Mouse (Mus musculus): Measurements from ENCODE around the gene Prokr2. TPM values are rescaled to one million over a fixed set of nuclear protein-coding genes. Genes with fewer than 3 reads are reported as not detected.

Gene Prokr2
- polyA plus RNA-seq (2012; rRNA removed): 0.44 and 0.52 TPM in 2 replicates

DNA sequence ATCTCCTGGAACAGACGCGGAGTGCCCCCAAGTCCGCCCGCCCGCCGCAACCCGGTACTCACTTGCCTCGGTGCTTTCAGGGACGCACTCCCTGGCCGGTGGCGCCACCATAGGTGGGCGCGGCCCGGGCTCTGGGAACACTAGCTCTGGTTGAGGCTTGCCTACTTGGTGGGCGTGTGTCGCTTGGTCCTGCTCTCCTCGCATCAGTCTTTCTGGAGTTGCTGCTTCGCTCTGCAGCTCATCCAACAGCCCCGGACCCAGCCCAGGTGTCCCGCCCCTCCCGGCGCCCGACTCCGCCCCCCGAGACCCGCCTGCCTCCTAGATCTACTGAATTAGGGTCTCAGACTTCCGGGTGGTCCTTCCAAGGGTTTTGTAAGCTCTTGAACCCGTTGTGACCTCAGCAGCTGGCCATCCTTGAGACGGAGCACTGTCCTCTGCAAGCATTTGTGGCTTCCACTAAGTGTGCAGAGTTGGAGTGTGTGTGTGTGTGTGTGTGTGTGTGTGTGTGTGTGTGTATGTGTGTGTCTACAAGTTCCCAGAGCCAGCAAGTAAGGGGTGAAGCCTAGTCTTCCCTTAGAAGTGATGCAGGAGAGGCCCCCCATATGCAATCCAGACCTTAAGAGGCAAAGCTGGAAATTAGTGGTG is at the start of gene Prokr2:
Gene Prokr2 (minus strand): TSS at position 254 of the 645 bp plus-strand sequence.
- TF ChIP-seq POLR2A (IDR thresholded peaks at IDR 0.05; ENCODE audit: extremely low read depth, insufficient read depth, low read length) (no peak), CTCF (IDR thresholded peaks at IDR 0.05; ENCODE audit: extremely low read depth, insufficient read depth, low read length) (no peak)
- H3K4me3 ChIP-seq (ENCODE audit: insufficient read depth, low read length): peak within 1 kb of the TSS; percentile 33
- no peak within 1 kb of the TSS for H3K27ac ChIP-seq (ENCODE audit: insufficient read depth, low read length)
- no peaks in the 10 kb centered on the region for H3K4me1 ChIP-seq (ENCODE audit: control insufficient read depth, insufficient read depth, low read length)

DNA sequence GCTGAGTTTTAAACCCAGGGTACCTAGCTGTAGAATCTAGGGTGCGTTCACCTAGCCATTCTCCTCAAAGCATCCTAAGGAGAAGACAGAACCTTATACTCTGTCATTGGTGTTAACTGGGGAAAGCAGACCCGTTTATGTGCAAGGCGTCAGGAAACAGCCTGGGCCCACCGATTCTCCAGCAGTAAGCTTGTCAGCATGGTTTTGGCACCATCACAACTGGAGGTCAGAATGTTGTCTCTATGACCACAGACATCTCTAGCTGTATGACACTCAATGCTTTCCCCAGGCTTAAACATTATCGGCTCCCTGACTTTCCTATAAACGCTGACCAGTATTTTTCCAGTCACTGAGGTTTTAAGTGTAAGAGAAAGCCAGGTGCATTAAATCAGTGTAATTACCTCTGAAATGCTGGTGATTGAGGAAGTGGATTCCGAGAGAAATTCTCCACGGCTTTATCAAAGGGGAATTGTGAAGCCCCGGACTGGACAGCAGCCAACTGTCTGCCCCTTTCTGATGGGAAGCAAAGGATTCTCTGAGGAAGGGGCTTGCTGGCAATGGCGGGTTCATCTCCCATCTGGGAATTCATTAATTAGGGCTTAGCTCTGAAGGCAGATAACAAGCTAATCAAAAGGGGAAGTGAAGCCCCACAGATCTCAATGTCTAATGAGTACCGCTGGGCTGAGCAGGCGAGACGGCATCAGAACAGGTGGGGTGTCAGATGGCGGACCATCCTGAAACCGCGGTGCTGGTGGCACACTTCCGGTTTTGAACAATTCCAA is 42.1 kb upstream of the Prokr2 start:
- no peak for TF ChIP-seq CTCF (IDR thresholded peaks at IDR 0.05; ENCODE audit: extremely low read depth, insufficient read depth, low read length)
- no peak for TF ChIP-seq POLR2A (IDR thresholded peaks at IDR 0.05; ENCODE audit: extremely low read depth, insufficient read depth, low read length)
- Histone ChIP-seq H3K4me3 (ENCODE audit: insufficient read depth, low read length) (no peak overlapping the region), H3K27ac (ENCODE audit: insufficient read depth, low read length) (no peak overlapping the region), H3K4me1 (ENCODE audit: control insufficient read depth, insufficient read depth, low read length) (no peaks in the 10 kb centered on the region)

DNA sequence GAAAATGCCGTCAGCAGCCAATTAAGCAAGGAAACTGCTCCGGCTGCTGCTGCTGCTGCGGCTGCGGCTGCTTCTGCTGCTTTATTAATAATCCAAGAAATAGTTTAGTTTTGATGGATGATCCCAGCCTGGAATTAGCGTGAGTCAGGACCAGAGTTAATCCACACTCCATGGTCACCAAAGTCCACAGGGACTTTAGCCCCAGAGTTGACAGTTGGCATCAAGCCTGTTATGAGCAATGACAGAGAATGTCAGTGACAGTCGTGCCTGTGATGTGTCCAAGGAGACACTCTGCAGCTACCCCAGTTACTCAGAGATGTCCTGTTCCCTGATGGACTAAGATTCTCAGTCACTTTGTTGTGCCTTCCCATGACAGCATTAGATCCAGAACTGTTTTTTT is 40.3 kb upstream of the Prokr2 start:
- Histone ChIP-seq H3K4me3 (ENCODE audit: insufficient read depth, low read length) (no peak overlapping the region), H3K27ac (ENCODE audit: insufficient read depth, low read length) (no peak overlapping the region), H3K4me1 (ENCODE audit: control insufficient read depth, insufficient read depth, low read length) (no peaks in the 10 kb centered on the region)
- no peak for TF ChIP-seq CTCF (IDR thresholded peaks at IDR 0.05; ENCODE audit: extremely low read depth, insufficient read depth, low read length)
- no peak for TF ChIP-seq POLR2A (IDR thresholded peaks at IDR 0.05; ENCODE audit: extremely low read depth, insufficient read depth, low read length)

DNA sequence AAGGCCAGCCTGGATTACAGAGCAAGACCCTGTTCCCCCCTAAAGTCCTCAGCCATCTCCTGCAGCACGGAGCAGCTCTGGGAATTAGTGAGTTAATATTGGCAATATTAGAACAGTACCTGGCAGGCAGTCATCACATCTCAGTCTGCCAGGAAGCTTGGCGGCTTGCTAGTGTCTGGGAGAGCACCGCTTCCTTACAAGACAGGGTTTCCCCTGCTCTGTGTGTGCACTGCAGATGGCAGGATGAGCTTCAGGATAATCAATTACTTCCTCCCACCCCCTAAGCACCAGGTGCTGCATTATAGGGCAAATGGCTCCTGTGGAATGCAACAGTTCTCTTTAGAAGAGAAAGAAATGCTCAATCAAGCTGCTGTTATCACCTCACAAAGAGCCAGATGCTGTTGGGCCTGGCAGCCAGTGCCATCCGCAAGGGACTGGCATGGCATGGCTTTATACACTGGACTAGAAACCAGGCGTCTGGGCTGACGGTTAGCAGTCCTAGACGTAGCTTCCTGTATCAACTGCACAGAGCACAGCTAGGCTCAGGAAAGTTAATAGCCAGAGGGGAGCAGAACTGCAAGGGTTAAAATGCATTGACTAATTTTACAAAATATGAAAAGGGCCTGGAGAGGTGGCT is 38.3 kb upstream of the Prokr2 start:
- no peak overlapping the region for H3K27ac ChIP-seq (ENCODE audit: insufficient read depth, low read length)
- no peak for TF ChIP-seq CTCF (IDR thresholded peaks at IDR 0.05; ENCODE audit: extremely low read depth, insufficient read depth, low read length)
- TF ChIP-seq POLR2A (IDR thresholded peaks at IDR 0.05; ENCODE audit: extremely low read depth, insufficient read depth, low read length): no peak
- H3K4me1 ChIP-seq (ENCODE audit: control insufficient read depth, insufficient read depth, low read length): no peaks in the 10 kb centered on the region
- no peak overlapping the region for H3K4me3 ChIP-seq (ENCODE audit: insufficient read depth, low read length)

DNA sequence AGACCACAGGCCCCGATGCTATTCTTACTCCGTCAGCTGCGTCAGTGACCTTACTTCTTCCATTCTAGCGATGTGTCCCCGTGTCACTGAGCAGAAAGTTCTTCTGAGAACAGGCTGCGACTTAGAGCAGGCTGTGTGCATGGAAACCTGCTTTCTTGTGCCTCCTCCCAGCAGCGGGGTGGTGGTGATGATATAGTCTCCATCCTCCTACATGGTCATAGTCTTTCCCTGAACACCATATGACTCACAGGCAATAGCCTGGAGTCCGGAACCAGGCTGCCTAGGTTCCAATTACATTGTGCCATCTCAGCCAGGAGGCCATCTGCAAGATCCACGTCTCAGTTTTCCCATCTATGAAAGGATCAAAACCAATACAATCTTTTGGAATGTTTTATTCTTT is 37.6 kb upstream of the Prokr2 start:
- Histone ChIP-seq H3K4me1 (ENCODE audit: control insufficient read depth, insufficient read depth, low read length) (no peaks in the 10 kb centered on the region), H3K4me3 (ENCODE audit: insufficient read depth, low read length) (no peak overlapping the region), H3K27ac (ENCODE audit: insufficient read depth, low read length) (no peak overlapping the region)
- no peak for TF ChIP-seq POLR2A (IDR thresholded peaks at IDR 0.05; ENCODE audit: extremely low read depth, insufficient read depth, low read length)
- no peak for TF ChIP-seq CTCF (IDR thresholded peaks at IDR 0.05; ENCODE audit: extremely low read depth, insufficient read depth, low read length)

DNA sequence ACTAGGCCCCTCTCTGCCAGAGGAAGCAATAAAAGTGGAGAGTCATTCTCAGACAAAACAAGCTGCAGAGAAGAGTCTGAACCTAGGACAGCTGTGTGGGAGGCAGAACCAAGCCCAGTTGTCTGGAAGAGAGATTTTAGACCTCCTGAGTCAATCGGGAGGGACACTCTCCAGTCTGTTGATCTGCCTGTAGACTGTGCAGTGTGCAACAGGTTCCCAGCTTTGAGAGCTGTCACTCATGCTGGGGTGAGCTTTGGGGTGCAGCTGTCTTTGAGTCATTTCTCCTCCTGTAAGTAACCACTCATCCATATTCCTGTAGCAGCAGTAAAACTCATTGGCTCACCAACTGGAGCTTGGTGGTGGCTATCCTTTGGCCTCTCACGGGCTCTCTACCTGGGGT is 33.2 kb upstream of the Prokr2 start:
- Histone ChIP-seq H3K4me3 (ENCODE audit: insufficient read depth, low read length) (no peak overlapping the region), H3K4me1 (ENCODE audit: control insufficient read depth, insufficient read depth, low read length) (no peaks in the 10 kb centered on the region), H3K27ac (ENCODE audit: insufficient read depth, low read length) (no peak overlapping the region)
- TF ChIP-seq POLR2A (IDR thresholded peaks at IDR 0.05; ENCODE audit: extremely low read depth, insufficient read depth, low read length): no peak
- TF ChIP-seq CTCF (IDR thresholded peaks at IDR 0.05; ENCODE audit: extremely low read depth, insufficient read depth, low read length): no peak

DNA sequence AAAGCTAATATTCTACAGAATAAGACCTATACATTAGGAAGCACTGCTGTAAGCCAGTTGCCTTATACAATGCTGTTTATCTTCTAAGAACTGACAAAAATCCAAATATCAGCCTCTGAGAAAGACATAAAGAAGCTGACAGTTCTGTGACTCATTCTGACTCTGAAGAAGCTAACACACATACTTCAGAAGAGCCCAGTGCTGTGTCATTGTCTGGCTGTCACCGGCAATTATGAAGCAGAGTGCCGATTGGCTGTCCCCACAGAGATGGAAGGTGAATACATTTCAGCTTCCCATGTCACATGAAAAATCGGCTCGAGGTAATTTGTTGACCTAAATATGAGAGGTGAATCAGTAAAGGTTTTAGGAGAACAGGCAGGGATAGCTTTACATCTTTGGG is 24.9 kb upstream of the Prokr2 start:
- Histone ChIP-seq H3K27ac (ENCODE audit: insufficient read depth, low read length) (no peak overlapping the region), H3K4me1 (ENCODE audit: control insufficient read depth, insufficient read depth, low read length) (no peaks in the 10 kb centered on the region), H3K4me3 (ENCODE audit: insufficient read depth, low read length) (no peak overlapping the region)
- TF ChIP-seq POLR2A (IDR thresholded peaks at IDR 0.05; ENCODE audit: extremely low read depth, insufficient read depth, low read length): no peak
- TF ChIP-seq CTCF (IDR thresholded peaks at IDR 0.05; ENCODE audit: extremely low read depth, insufficient read depth, low read length): no peak

DNA sequence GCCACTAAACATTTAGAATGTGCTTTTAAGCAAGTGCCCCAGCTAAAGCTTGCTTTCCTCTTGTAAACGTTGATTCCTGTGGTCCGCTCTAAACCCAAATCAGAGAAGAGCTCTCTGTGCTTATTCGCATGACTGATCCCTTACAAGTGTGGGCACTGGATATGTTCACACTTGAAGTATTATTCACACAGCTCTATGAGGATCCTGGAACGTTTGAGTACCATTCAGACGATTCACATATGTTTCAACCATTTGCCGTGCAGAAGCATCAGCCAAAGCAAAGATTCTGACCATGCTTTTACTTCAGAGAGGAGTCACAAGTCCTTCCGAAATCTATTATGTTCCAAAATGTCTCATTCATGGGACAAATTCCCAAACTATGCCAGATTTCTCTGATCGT is 12.9 kb upstream of the Prokr2 start:
- no peaks in the 10 kb centered on the region for H3K4me1 ChIP-seq (ENCODE audit: control insufficient read depth, insufficient read depth, low read length)
- TF ChIP-seq POLR2A (IDR thresholded peaks at IDR 0.05; ENCODE audit: extremely low read depth, insufficient read depth, low read length) (no peak), CTCF (IDR thresholded peaks at IDR 0.05; ENCODE audit: extremely low read depth, insufficient read depth, low read length) (no peak)
- H3K27ac ChIP-seq (ENCODE audit: insufficient read depth, low read length): no peak overlapping the region
- no peak overlapping the region for H3K4me3 ChIP-seq (ENCODE audit: insufficient read depth, low read length)

DNA sequence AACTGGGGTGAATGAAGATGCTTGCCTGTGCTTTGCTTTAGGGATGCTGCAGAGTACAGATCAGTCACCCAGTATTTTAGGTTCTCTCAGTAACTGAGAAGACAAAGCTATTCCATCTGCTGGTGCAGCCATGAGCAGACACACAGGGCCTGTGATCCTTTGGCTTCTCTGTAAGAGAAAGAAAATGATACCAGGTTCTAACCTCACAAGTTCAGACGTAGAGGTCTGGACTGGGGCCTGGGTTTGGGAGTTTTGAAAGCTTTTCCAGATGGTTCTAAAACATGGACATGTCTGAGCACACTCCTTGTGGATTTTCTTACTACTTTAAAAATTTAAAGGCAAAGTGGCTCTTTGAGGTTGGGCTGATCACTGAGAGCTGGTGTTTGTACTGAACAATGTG is 10.5 kb upstream of the Prokr2 start:
- Histone ChIP-seq H3K27ac (ENCODE audit: insufficient read depth, low read length) (no peak overlapping the region), H3K4me3 (ENCODE audit: insufficient read depth, low read length) (no peak overlapping the region), H3K4me1 (ENCODE audit: control insufficient read depth, insufficient read depth, low read length) (no peaks in the 10 kb centered on the region)
- no peak for TF ChIP-seq POLR2A (IDR thresholded peaks at IDR 0.05; ENCODE audit: extremely low read depth, insufficient read depth, low read length)
- no peak for TF ChIP-seq CTCF (IDR thresholded peaks at IDR 0.05; ENCODE audit: extremely low read depth, insufficient read depth, low read length)
